ENCODE assay signal across 8 mouse cellular contexts in the genomic region with DNA sequence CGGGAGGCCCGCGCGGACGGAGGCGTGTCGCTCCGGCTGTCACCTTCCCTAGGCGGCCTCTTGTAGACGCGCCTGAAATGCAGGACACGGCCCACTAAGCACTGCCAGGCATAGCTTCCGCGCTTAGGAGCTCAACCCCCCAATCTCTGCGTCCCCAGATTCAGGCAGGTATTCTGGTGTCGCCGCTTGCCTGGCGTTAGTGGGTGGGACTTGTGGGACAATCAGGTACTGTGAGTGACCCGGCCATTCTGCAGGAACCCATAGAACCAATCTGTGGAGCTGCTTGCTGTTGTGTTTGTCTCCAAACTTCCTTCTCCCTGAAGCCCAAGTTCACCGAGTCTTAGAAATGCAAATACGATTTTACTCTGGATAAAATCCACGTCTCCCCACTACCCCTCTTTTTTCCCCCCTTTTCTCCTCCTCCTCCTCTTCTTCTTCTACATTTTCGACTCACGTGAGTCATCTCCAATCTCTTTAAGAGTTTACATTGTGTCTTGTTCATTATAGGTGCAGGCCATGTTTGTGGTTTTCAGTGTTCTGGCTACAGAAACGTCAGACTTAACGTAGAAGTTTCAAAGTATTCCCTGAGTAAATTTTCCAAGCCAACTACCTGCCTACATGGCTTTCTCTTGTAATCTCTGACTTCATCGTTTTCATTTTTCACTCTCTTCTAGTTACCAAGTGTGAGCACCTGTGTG. TPM values are rescaled to one million over a fixed set of nuclear protein-coding genes. Genes with fewer than 3 reads are reported as not detected.
DNase-seq lines count a peak whose midpoint lies in the region; ATAC-seq and TF ChIP-seq lines count a peak whose summit lies in the region.

A gene (minus strand): TSS at position 140 of the 698 bp plus-strand sequence.

- ATAC-seq in forebrain, embryonic 11.5 days (replicated peaks; ENCODE audit: low FRiP score) = no peak
- ATAC-seq in liver, embryonic 12.5 days = no peak
- ATAC-seq in stomach, postnatal 0 days (ENCODE audit: low FRiP score, low TSS enrichment) = no peak

- H3K4me1 ChIP-seq in MEL (ENCODE audit: control insufficient read depth in 1 of 2, insufficient read depth in 2 of 2, low read length in 2 of 2) = peaks cover 3 to 7% of the 10 kb centered on the region in 2 experiments
- H3K4me1 ChIP-seq in forebrain, embryonic 11.5 days (replicated peaks; ENCODE audit: control insufficient read depth, insufficient read depth, low read length) = 0 out of 2 replicates have a peak, but pooled peaks cover 2% of the 10 kb centered on the region
- peaks cover 17% of the 10 kb centered on the region for H3K4me1 ChIP-seq in hindbrain, embryonic 10.5 days (replicated peaks)
- peaks cover 22% of the 10 kb centered on the region for H3K4me1 ChIP-seq in liver, embryonic 12.5 days
- no peaks in the 10 kb centered on the region for H3K4me1 ChIP-seq in stomach, postnatal 0 days (replicated peaks; ENCODE audit: control insufficient read depth, insufficient read depth)

- peak within 1 kb of the TSS; percentile 69 to 98 for H3K4me3 ChIP-seq in MEL (ENCODE audit: control insufficient read depth in 1 of 2, insufficient read depth in 1 of 2, low read depth in 2 of 2, low read length in 2 of 2)
- H3K4me3 ChIP-seq in forebrain, embryonic 11.5 days (ENCODE audit: low read depth, low read length) = peak within 1 kb of the TSS; percentile 79
- peak within 1 kb of the TSS; percentile 80 for H3K4me3 ChIP-seq in hindbrain, embryonic 10.5 days
- peak within 1 kb of the TSS; percentile 86 for H3K4me3 ChIP-seq in liver, embryonic 12.5 days
- peak within 1 kb of the TSS; percentile 70 for H3K4me3 ChIP-seq in stomach, postnatal 0 days (ENCODE audit: low read depth, low read length)

- peaks cover 28% of the 10 kb centered on the region for H3K79me2 ChIP-seq in MEL (ENCODE audit: control insufficient read depth, insufficient read depth, low read length, poor library complexity)

- TF ChIP-seq EP300 in MEL (IDR thresholded peaks at IDR 0.05; ENCODE audit: low read depth in 1 of 2, low read length in 2 of 2) = no peak
- TF ChIP-seq EP300 in stomach, postnatal 0 days (optimal IDR thresholded peaks at IDR 0.05) = no peak

- DNase-seq in frontal cortex, adult 2 months (ENCODE audit: extremely low spot score in 1 of 2, low spot score in 1 of 2) = peak in 1 of 2 experiments; percentile 3
- DNase-seq in frontal cortex, postnatal 10 days (ENCODE audit: low spot score in 2 of 2) = no peak
- DNase-seq in MEL (ENCODE audit: low read depth, low spot score) = no peak
- DNase-seq in forebrain, embryonic 11.5 days (ENCODE audit: low spot score) = no peak
- DNase-seq in hindbrain, embryonic 10.5 days (ENCODE audit: low spot score) = no peak
- no peak for DNase-seq in stomach, postnatal 0 days (ENCODE audit: low spot score)
- no peak for DNase-seq in cerebellum, postnatal 10 days

- peaks cover 0 to 10% of the 10 kb centered on the region in 2 experiments; a peak in 3 of 4 replicates for H3K36me3 ChIP-seq in MEL (ENCODE audit: control insufficient read depth in 1 of 2, insufficient read depth in 2 of 2, low read length in 2 of 2)
- no peaks in the 10 kb centered on the region for H3K36me3 ChIP-seq in forebrain, embryonic 11.5 days (ENCODE audit: control insufficient read depth, insufficient read depth, low read length)
- H3K36me3 ChIP-seq in hindbrain, embryonic 10.5 days = peaks cover 15% of the 10 kb centered on the region
- H3K36me3 ChIP-seq in liver, embryonic 12.5 days = peaks cover 4% of the 10 kb centered on the region
- H3K36me3 ChIP-seq in stomach, postnatal 0 days (ENCODE audit: control insufficient read depth, insufficient read depth, low read length) = no peaks in the 10 kb centered on the region; the same call in 1 of the 2 replicates

- TF ChIP-seq CTCF in MEL (IDR thresholded peaks at IDR 0.05 in 2 of 3, conservative IDR thresholded peaks at IDR 0.05 in 1 of 3; ENCODE audit: control insufficient read depth in 1 of 3, insufficient read depth in 1 of 3, low read depth in 2 of 3, low read length in 3 of 3, poor library complexity in 1 of 3, severe bottlenecking in 1 of 3) = no peak
- no peak for TF ChIP-seq CTCF in stomach, postnatal 0 days (IDR thresholded peaks at IDR 0.05; ENCODE audit: low read depth)

- peak within 1 kb of the TSS; percentile 91 for H3K27ac ChIP-seq in MEL (ENCODE audit: control insufficient read depth, low read depth, low read length)
- peak within 1 kb of the TSS; percentile 85 for H3K27ac ChIP-seq in forebrain, embryonic 11.5 days (ENCODE audit: low read depth, low read length)
- H3K27ac ChIP-seq in hindbrain, embryonic 10.5 days = peak within 1 kb of the TSS; percentile 100
- H3K27ac ChIP-seq in liver, embryonic 12.5 days = peak within 1 kb of the TSS; percentile 86
- H3K27ac ChIP-seq in stomach, postnatal 0 days (replicated peaks) = peak within 1 kb of the TSS; percentile 93

- H3K9ac ChIP-seq in MEL (ENCODE audit: control insufficient read depth, low read depth, low read length, poor library complexity, severe bottlenecking) = peak within 1 kb of the TSS; percentile 91
- peak within 1 kb of the TSS; percentile 90 for H3K9ac ChIP-seq in forebrain, embryonic 11.5 days (ENCODE audit: low read length)
- H3K9ac ChIP-seq in liver, embryonic 12.5 days = peak within 1 kb of the TSS; percentile 83
- peak within 1 kb of the TSS; percentile 81 for H3K9ac ChIP-seq in stomach, postnatal 0 days (ENCODE audit: low read length)

- H3K4me2 ChIP-seq in forebrain, embryonic 11.5 days (ENCODE audit: low read depth, low read length, severe bottlenecking) = peak within 1 kb of the TSS; percentile 64
- peak within 1 kb of the TSS; percentile 71 for H3K4me2 ChIP-seq in liver, embryonic 12.5 days
- H3K4me2 ChIP-seq in stomach, postnatal 0 days (replicated peaks; ENCODE audit: low read depth) = peak within 1 kb of the TSS; percentile 67

- H3K9me3 ChIP-seq in MEL (replicated peaks; ENCODE audit: insufficient read depth, low read length) = no peaks in the 10 kb centered on the region
- no peaks in the 10 kb centered on the region for H3K9me3 ChIP-seq in forebrain, embryonic 11.5 days (ENCODE audit: control insufficient read depth, low read length)
- H3K9me3 ChIP-seq in hindbrain, embryonic 10.5 days = no peaks in the 10 kb centered on the region
- H3K9me3 ChIP-seq in liver, embryonic 12.5 days (replicated peaks) = no peaks in the 10 kb centered on the region
- no peaks in the 10 kb centered on the region for H3K9me3 ChIP-seq in stomach, postnatal 0 days (ENCODE audit: control insufficient read depth, low read length)

- no peaks in the 10 kb centered on the region for H3K27me3 ChIP-seq in MEL (ENCODE audit: control insufficient read depth in 1 of 2, insufficient read depth in 2 of 2, low read length in 2 of 2)
- H3K27me3 ChIP-seq in forebrain, embryonic 11.5 days (ENCODE audit: control insufficient read depth, insufficient read depth, low read length) = no peaks in the 10 kb centered on the region
- H3K27me3 ChIP-seq in hindbrain, embryonic 10.5 days (ENCODE audit: insufficient read depth, poor library complexity, severe bottlenecking) = no peaks in the 10 kb centered on the region
- H3K27me3 ChIP-seq in liver, embryonic 12.5 days (replicated peaks) = no peaks in the 10 kb centered on the region
- no peaks in the 10 kb centered on the region for H3K27me3 ChIP-seq in stomach, postnatal 0 days (ENCODE audit: control insufficient read depth, insufficient read depth, low read length)

- TF ChIP-seq RAD21 in MEL (IDR thresholded peaks at IDR 0.05; ENCODE audit: low read depth, low read length) = no peak

- TF ChIP-seq POLR2A in MEL (IDR thresholded peaks at IDR 0.05; ENCODE audit: control insufficient read depth in 1 of 2, insufficient read depth in 1 of 2, low read depth in 1 of 2, low read length in 2 of 2, poor library complexity in 1 of 2) = no peak

- 3% methylated on average over 27 of the region's 27 CpGs for WGBS in forebrain, embryonic 11.5 days
- WGBS in hindbrain, embryonic 10.5 days = 2% methylated on average over 27 of the region's 27 CpGs
- WGBS in liver, embryonic 12.5 days (ENCODE audit: insufficient replicate concordance) = 2% methylated on average over 27 of the region's 27 CpGs
- 2% methylated on average over 25 of the region's 27 CpGs for WGBS in stomach, postnatal 0 days

TF ChIP-seq in MEL, 35 proteins besides CTCF, POLR2A, EP300 and RAD21:
- TF ChIP-seq RCOR1 (IDR thresholded peaks at IDR 0.05; ENCODE audit: low read depth, low read length) = 0 out of 2 replicates have a peak, but pooled peaks have one; percentile 5
- no peak for TF ChIP-seq MYB (IDR thresholded peaks at IDR 0.05; ENCODE audit: low read depth, low read length)
- TF ChIP-seq BHLHE40 (IDR thresholded peaks at IDR 0.05; ENCODE audit: borderline replicate concordance, low read depth, low read length) = peak; percentile 46; the same call in 1 of the 2 replicates
- TF ChIP-seq ZNF384 (IDR thresholded peaks at IDR 0.05; ENCODE audit: low read depth, low read length) = no peak
- TF ChIP-seq GABPA (IDR thresholded peaks at IDR 0.05; ENCODE audit: low read depth, low read length) = no peak
- no peak for TF ChIP-seq ZC3H11A (IDR thresholded peaks at IDR 0.05; ENCODE audit: low read depth, low read length)
- TF ChIP-seq USF2 (IDR thresholded peaks at IDR 0.05; ENCODE audit: borderline replicate concordance in 1 of 2, insufficient read depth in 1 of 2, low read depth in 1 of 2, low read length in 2 of 2) = no peak
- 0 out of 2 replicates have a peak, but pooled peaks have one; percentile 2 for TF ChIP-seq ZMIZ1 (IDR thresholded peaks at IDR 0.05; ENCODE audit: low read depth, low read length)

RNA-seq across cellular contexts. Expression of the gene that starts here (rescaled TPM):
- 56.0 and 67.2 TPM in 2 replicates for polyA plus RNA-seq in frontal cortex, adult 2 months (2012; rRNA removed)
- 206 and 207 TPM in 2 replicates for total RNA-seq in MEL (2012; rRNA removed)
- 100 to 1,000 TPM in 1 of 2 experiments, not detected in 1; 158 TPM for polyA plus RNA-seq in MEL (2012; ENCODE audit: insufficient read depth in 1 of 2, insufficient read length in 2 of 2, low read depth in 1 of 2, low replicate concordance in 2 of 2, missing spikeins in 1 of 2)
- polyA plus RNA-seq in forebrain, embryonic 11.5 days (2014; fragmentation: Nextera tagmentation; extraction: Ambion mirVana) = 75.2 and 87.1 TPM in 2 replicates
- 63.3 and 75.5 TPM in 2 replicates for polyA plus RNA-seq in hindbrain, embryonic 10.5 days (2016; fragmentation: Nextera tagmentation; extraction: Ambion mirVana)
- polyA plus RNA-seq in liver, embryonic 12.5 days (2016; fragmentation: Nextera tagmentation; extraction: Ambion mirVana) = 53.2 and 55.1 TPM in 2 replicates
- polyA plus RNA-seq in stomach, postnatal 0 days (2015; fragmentation: Nextera tagmentation; extraction: Ambion mirVana) = 55.4 and 59.2 TPM in 2 replicates
